Mouse (Mus musculus): ENCODE measurements around the gene Aicda.

- no peak for TF ChIP-seq CTCF (IDR thresholded peaks at IDR 0.05)
- no peak for TF ChIP-seq EP300 (IDR thresholded peaks at IDR 0.05)
Measured at GRCm38 (mm10) chr6:122569762-122570161, 16.2 kb downstream of the Aicda start.
